In the genomic region with DNA sequence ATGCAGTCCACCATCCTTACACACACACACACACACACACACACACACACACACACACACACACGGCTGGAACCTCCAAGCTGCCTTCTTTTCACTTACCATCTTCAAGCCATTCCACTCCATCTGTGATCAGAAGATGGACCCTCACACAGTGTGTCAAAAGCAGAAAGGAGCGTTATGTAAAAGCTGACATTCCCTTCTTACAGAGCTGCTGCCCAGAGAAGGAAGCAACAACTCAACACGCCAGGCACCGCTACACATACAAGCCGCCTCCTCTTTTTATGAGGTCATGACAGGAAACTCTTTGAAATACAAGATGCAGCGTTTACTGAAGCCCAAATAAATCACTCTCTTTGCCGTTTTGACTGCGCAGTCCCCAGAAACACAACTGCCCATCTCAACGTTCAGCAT, we compare ENCODE assay signal across 8 mouse cellular contexts.
DNase-seq lines count a peak whose midpoint lies in the region; ATAC-seq and TF ChIP-seq lines count a peak whose summit lies in the region.

No protein-coding gene starts in this region.

- TF ChIP-seq CTCF in liver, postnatal 0 days (IDR thresholded peaks at IDR 0.05; ENCODE audit: low read depth): no peak

- DNase-seq in liver, postnatal 0 days: no peak
- peak; percentile 39 for DNase-seq in hindlimb bud, embryonic 11.5 days (ENCODE audit: extremely low spot score, low read depth, low spot score)
- peak; percentile 64 for DNase-seq in telencephalon, adult 2 months (ENCODE audit: low read depth, low spot score)
- no peak for DNase-seq in lung, postnatal 14 days
- no peak for DNase-seq in testis, postnatal 14 days (ENCODE audit: low spot score)

- H3K9ac ChIP-seq in liver, embryonic 12.5 days: no peak overlapping the region
- H3K9ac ChIP-seq in liver, postnatal 0 days (replicated peaks): no peak overlapping the region
- 0 out of 2 replicates have a peak overlapping the region, but pooled peaks have one; percentile 4 for H3K9ac ChIP-seq in embryonic facial prominence, embryonic 12.5 days

- no peak for TF ChIP-seq EP300 in liver, postnatal 0 days (IDR thresholded peaks at IDR 0.05; ENCODE audit: low read depth)

- WGBS in liver, embryonic 12.5 days (ENCODE audit: insufficient replicate concordance): 40% methylated on average over 9 of the region's 9 CpGs
- 25% methylated on average over 9 of the region's 9 CpGs for WGBS in liver, postnatal 0 days (ENCODE audit: insufficient replicate concordance)
- WGBS in embryonic facial prominence, embryonic 12.5 days: 41% methylated on average over 9 of the region's 9 CpGs

- no peaks in the 10 kb centered on the region for H3K27me3 ChIP-seq in liver, embryonic 12.5 days (replicated peaks)
- H3K27me3 ChIP-seq in liver, postnatal 0 days (ENCODE audit: insufficient read depth, low read length): no peaks in the 10 kb centered on the region
- H3K27me3 ChIP-seq in embryonic facial prominence, embryonic 12.5 days: no peaks in the 10 kb centered on the region

- H3K4me2 ChIP-seq in liver, embryonic 12.5 days: peak overlapping the region; percentile 12; the same call in 1 of the 2 replicates
- H3K4me2 ChIP-seq in liver, postnatal 0 days (ENCODE audit: low read depth, low read length): no peak overlapping the region
- H3K4me2 ChIP-seq in embryonic facial prominence, embryonic 12.5 days (replicated peaks): peak overlapping the region; percentile 26

- no peaks in the 10 kb centered on the region for H3K9me3 ChIP-seq in liver, embryonic 12.5 days (replicated peaks)
- H3K9me3 ChIP-seq in liver, postnatal 0 days (ENCODE audit: low read length): no peaks in the 10 kb centered on the region
- H3K9me3 ChIP-seq in embryonic facial prominence, embryonic 12.5 days: no peaks in the 10 kb centered on the region

- H3K27ac ChIP-seq in liver, embryonic 12.5 days: no peak overlapping the region
- no peak overlapping the region for H3K27ac ChIP-seq in liver, postnatal 0 days (ENCODE audit: low read depth)
- H3K27ac ChIP-seq in embryonic facial prominence, embryonic 12.5 days: peak overlapping the region; percentile 36; the same call in 1 of the 2 replicates

- H3K36me3 ChIP-seq in liver, embryonic 12.5 days: no peaks in the 10 kb centered on the region
- no peaks in the 10 kb centered on the region for H3K36me3 ChIP-seq in liver, postnatal 0 days (replicated peaks; ENCODE audit: insufficient read depth, low read length)
- no peaks in the 10 kb centered on the region for H3K36me3 ChIP-seq in embryonic facial prominence, embryonic 12.5 days

- ATAC-seq in liver, embryonic 12.5 days: no peak
- no peak for ATAC-seq in liver, postnatal 0 days
- 0 out of 2 replicates have a peak, but pooled peaks have one; percentile 15 for ATAC-seq in embryonic facial prominence, embryonic 12.5 days (ENCODE audit: insufficient number of reproducible peaks, insufficient read depth, low FRiP score, low TSS enrichment)
- 0 out of 2 replicates have a peak, but pooled peaks have one; percentile 17 for ATAC-seq in megakaryocyte progenitor cell, adult 5-6 weeks (replicated peaks; ENCODE audit: poor library complexity)

- no peaks in the 10 kb centered on the region for H3K4me1 ChIP-seq in liver, embryonic 12.5 days
- no peaks in the 10 kb centered on the region for H3K4me1 ChIP-seq in liver, postnatal 0 days (ENCODE audit: insufficient read depth)
- 0 out of 2 replicates have a peak, but pooled peaks cover 5% of the 10 kb centered on the region for H3K4me1 ChIP-seq in embryonic facial prominence, embryonic 12.5 days

- no peak overlapping the region for H3K4me3 ChIP-seq in liver, embryonic 12.5 days
- no peak overlapping the region for H3K4me3 ChIP-seq in liver, postnatal 0 days (ENCODE audit: low read depth, low read length)
- H3K4me3 ChIP-seq in embryonic facial prominence, embryonic 12.5 days: peak overlapping the region; percentile 21

Comparison
In these comparisons a context has a peak if more than half of its experiments do, and no peak if none do; other contexts are left out.
1. ATAC-seq: peak in embryonic facial prominence, embryonic 12.5 days (single experiment) and megakaryocyte progenitor cell, adult 5-6 weeks (single experiment); none in liver, embryonic 12.5 days (single experiment) and liver, postnatal 0 days (single experiment).
2. DNase-seq: peak in hindlimb bud, embryonic 11.5 days (single experiment) and telencephalon, adult 2 months (single experiment); none in liver, postnatal 0 days (single experiment), lung, postnatal 14 days (single experiment) and testis, postnatal 14 days (single experiment).